Mouse (Mus musculus) urinary bladder, adult 2 months (tissue): ENCODE results near the gene Tuba3b. TPM values are rescaled to one million over a fixed set of nuclear protein-coding genes. Genes with fewer than 3 reads are reported as not detected.

ENCODE experiments used
- DNase-seq: peaks from one replicate; pipeline ENCODE4 v3.0.0; 2022; ENCODE audit warnings: low spot score
- polyA plus RNA-seq: library from polyadenylated mRNA; depleted of rRNA; stranded (reverse); fragments of >200 nt; gene quantifications from 2 replicates; pipeline ENCODE4 v1.2.3, GENCODE M21; 2012; rRNA removed

Tuba3b gene
- polyA plus RNA-seq, 1 experiment: not detected

DNA sequence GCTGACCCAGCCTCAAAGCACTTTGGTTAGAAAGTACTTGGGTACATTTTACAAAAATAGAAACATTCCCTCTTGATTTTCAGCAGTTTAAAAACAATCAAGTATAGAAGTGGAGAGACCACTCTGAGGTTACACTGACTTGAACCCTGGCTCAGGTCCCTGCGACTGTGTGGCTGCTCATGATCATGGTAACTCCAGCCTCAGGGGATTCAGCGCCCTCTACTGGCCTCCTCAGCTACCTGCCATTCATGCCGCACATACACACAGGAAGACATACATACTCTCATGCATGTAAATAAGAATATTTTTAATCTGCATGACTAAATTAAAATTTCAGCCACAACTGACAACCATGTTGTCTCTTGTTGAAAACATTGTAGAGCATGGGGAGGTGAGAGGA is 50.2 kb downstream of the Tuba3b start:
- no peak for DNase-seq

DNA sequence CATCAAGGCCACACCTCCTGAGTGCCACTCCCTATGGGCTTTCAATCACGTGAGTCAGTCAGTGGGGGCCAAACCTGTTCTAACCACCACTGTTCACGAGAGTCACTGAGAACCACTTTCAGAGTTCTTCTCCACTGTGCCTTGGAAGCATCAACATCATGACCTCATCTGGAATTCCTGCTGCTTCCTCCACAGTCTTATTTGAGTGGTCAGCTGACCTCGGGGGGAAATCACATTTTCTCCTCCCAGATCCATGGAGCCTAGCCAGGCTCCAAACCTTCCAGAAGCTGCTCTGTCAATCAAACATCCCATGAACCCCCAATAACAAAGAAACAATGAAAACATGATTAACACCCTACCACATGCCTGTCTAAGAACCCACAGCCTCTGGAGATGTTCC is 52.1 kb downstream of the Tuba3b start:
- no peak for DNase-seq

DNA sequence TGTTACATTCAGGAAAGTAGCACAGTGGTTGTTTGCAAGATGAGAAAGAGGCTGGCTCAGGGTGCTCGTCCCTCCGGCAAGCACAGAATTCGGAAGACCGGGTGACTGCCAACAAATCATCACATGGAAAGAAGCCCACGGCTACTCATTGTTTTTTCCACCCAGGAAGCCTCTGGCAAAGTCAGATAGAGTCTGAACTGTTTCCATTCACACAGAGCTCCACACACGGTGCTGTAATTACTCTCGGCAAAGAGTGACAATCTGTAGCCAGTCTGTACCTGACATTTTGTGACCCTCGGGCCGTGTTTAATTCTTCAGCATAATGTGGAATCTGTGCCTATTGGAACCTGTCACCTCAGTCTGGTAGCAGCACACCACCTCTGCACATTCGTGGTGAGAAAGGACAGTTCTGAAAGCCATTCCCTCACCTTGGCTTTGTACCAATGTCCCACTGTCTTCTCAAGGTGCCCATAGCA is 54.1 kb downstream of the Tuba3b start:
- no peak for DNase-seq

Other genes with a start within 250 kb of the Tuba3b start
- 0.11 and 0.22 TPM in 2 replicates for gene Lmntd1, start 1.4 kb upstream of the Tuba3b start, polyA plus RNA-seq
- gene Rassf8, start 131.0 kb downstream of the Tuba3b start, polyA plus RNA-seq: 24.0 and 30.0 TPM in 2 replicates
- gene Bhlhe41, start 249.8 kb downstream of the Tuba3b start, polyA plus RNA-seq: 13.3 and 23.9 TPM in 2 replicates